In the genomic region with DNA sequence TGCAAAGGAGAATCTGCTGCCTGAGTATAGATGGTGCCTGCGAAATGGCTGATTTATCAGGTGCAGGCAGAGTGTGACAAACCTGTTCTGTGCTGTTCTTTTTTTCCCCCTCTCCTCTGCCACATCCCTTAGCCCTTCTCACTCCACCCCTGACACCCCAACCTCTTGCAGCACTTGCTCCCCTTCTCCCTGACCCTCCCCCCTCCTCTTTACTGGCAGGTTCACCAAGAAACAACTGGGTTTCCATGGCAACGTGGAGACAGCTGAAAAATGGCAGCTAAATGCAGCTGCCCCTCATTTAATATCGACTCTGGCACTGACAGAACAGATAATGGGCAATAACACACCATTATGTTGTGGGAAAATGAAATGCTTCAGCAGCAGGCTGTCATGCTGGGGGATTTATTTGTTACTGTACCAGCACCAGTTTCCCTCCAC, we compare ENCODE assay signal across 9 mouse cellular contexts.
DNase-seq lines count a peak whose midpoint lies in the region; ATAC-seq and TF ChIP-seq lines count a peak whose summit lies in the region.
"Had no signal": no experiment of that assay in that cellular context is flagged by ENCODE, and none has a peak within 500 bp of the region (broad histone marks: within the 10 kb centered on the region; RNA-seq: fewer than 3 reads in every experiment).

No protein-coding gene starts in this region.

- peak overlapping the region; percentile 79 for H3K27ac ChIP-seq in forebrain, embryonic 15.5 days (replicated peaks)
- peak overlapping the region; percentile 3; the same call in 1 of the 2 replicates for H3K27ac ChIP-seq in midbrain, embryonic 11.5 days (ENCODE audit: low read depth, low read length)
- no peak overlapping the region for H3K27ac ChIP-seq in heart, adult 2 months
- H3K27ac ChIP-seq: liver, embryonic 15.5 days had no signal

- peak; percentile 50 to 51 for DNase-seq in right cerebral cortex, postnatal 10 days (ENCODE audit: low spot score in 2 of 2)
- no peak for DNase-seq in right cerebral cortex, postnatal 14 days
- DNase-seq in midbrain, embryonic 11.5 days (ENCODE audit: low spot score, missing footprints): peak; percentile 91
- DNase-seq in adrenal gland, adult 18-20 months (ENCODE audit: low spot score in 2 of 2): no peak
- no peak for DNase-seq in thymus, postnatal 4 days
- no peak for DNase-seq in yolk sac, embryonic 10.5 days (ENCODE audit: low spot score)
- no peak for DNase-seq in heart, adult 2 months

- intact Hi-C loops in heart, adult 2 months (cut with DNase I): no loop called here

- TF ChIP-seq CTCF in heart, adult 2 months (IDR thresholded peaks at IDR 0.05): no peak

- no peak overlapping the region for H3K4me3 ChIP-seq in forebrain, embryonic 15.5 days
- H3K4me3 ChIP-seq in midbrain, embryonic 11.5 days (ENCODE audit: low read depth, low read length): no peak overlapping the region
- no peak overlapping the region for H3K4me3 ChIP-seq in heart, adult 2 months
- H3K4me3 ChIP-seq: liver, embryonic 15.5 days had no signal

- H3K9ac ChIP-seq in forebrain, embryonic 15.5 days (replicated peaks): no peak overlapping the region
- peak overlapping the region; percentile 17; the same call in 1 of the 2 replicates for H3K9ac ChIP-seq in midbrain, embryonic 11.5 days (ENCODE audit: low read length)
- no peak overlapping the region for H3K9ac ChIP-seq in heart, adult 2 months (ENCODE audit: low read depth, low read length)
- H3K9ac ChIP-seq: liver, embryonic 15.5 days had no signal

- no peaks in the 10 kb centered on the region for H3K27me3 ChIP-seq in forebrain, embryonic 15.5 days
- no peaks in the 10 kb centered on the region for H3K27me3 ChIP-seq in midbrain, embryonic 11.5 days (ENCODE audit: control insufficient read depth, insufficient read depth, low read length)
- no peaks in the 10 kb centered on the region for H3K27me3 ChIP-seq in heart, adult 2 months (ENCODE audit: control insufficient read depth, insufficient read depth, low read length)
- H3K27me3 ChIP-seq: liver, embryonic 15.5 days had no signal

- no peak for TF ChIP-seq EP300 in heart, adult 2 months (IDR thresholded peaks at IDR 0.05; ENCODE audit: insufficient read depth, low read depth, low read length)

- peak; percentile 89 for ATAC-seq in forebrain, embryonic 15.5 days (replicated peaks)
- ATAC-seq in midbrain, embryonic 11.5 days (ENCODE audit: low FRiP score): peak; percentile 90

- no peaks in the 10 kb centered on the region for H3K9me3 ChIP-seq in forebrain, embryonic 15.5 days
- H3K9me3 ChIP-seq in midbrain, embryonic 11.5 days (ENCODE audit: control insufficient read depth, low read length): no peaks in the 10 kb centered on the region
- H3K9me3 ChIP-seq: liver, embryonic 15.5 days had no signal

- peaks cover 20% of the 10 kb centered on the region for H3K4me1 ChIP-seq in forebrain, embryonic 15.5 days
- peaks cover 11% of the 10 kb centered on the region for H3K4me1 ChIP-seq in midbrain, embryonic 11.5 days (ENCODE audit: control insufficient read depth, insufficient read depth, low read length)
- no peaks in the 10 kb centered on the region for H3K4me1 ChIP-seq in heart, adult 2 months (ENCODE audit: control insufficient read depth, insufficient read depth, low read length)
- H3K4me1 ChIP-seq: liver, embryonic 15.5 days had no signal

- WGBS in forebrain, embryonic 15.5 days: 15% methylated on average over 3 of the region's 3 CpGs
- 14% methylated on average over 3 of the region's 3 CpGs for WGBS in midbrain, embryonic 11.5 days
- WGBS in heart, adult 2 months: 36% methylated on average over 3 of the region's 3 CpGs

- no peak for TF ChIP-seq POLR2A in heart, adult 2 months (IDR thresholded peaks at IDR 0.05; ENCODE audit: insufficient read depth, low read depth, low read length)

- peak overlapping the region; percentile 19 for H3K4me2 ChIP-seq in forebrain, embryonic 15.5 days (replicated peaks)
- peak overlapping the region; percentile 23 for H3K4me2 ChIP-seq in midbrain, embryonic 11.5 days
- H3K4me2 ChIP-seq: liver, embryonic 15.5 days had no signal

- no peaks in the 10 kb centered on the region for H3K79me2 ChIP-seq in heart, adult 2 months (replicated peaks; ENCODE audit: control insufficient read depth, insufficient read depth, low read length)

- H3K36me3 ChIP-seq in forebrain, embryonic 15.5 days: no peaks in the 10 kb centered on the region
- no peaks in the 10 kb centered on the region for H3K36me3 ChIP-seq in midbrain, embryonic 11.5 days (ENCODE audit: control insufficient read depth, insufficient read depth, low read length)
- no peaks in the 10 kb centered on the region for H3K36me3 ChIP-seq in heart, adult 2 months (ENCODE audit: control insufficient read depth, insufficient read depth, low read length)
- H3K36me3 ChIP-seq: liver, embryonic 15.5 days had no signal

Comparison
In these comparisons a context has a peak if more than half of its experiments do, and no peak if none do; other contexts are left out.
1. DNase-seq: peak in right cerebral cortex, postnatal 10 days (2 of 2) and midbrain, embryonic 11.5 days (single experiment); none in right cerebral cortex, postnatal 14 days (single experiment), adrenal gland, adult 18-20 months (0 of 2), thymus, postnatal 4 days (single experiment), yolk sac, embryonic 10.5 days (single experiment) and heart, adult 2 months (0 of 2).